Mouse (Mus musculus): ENCODE measurements around the gene Phf10. TPM values are rescaled to one million over a fixed set of nuclear protein-coding genes. Genes with fewer than 3 reads are reported as not detected.
"Not testable (repeated sequence)": the region's sequence is repeated elsewhere in the genome, so short reads cannot be mapped to it uniquely, and the experiment has no call there.

The Phf10 gene
- total RNA-seq, 1 experiment from 2014 or later: 74.1 TPM

DNA sequence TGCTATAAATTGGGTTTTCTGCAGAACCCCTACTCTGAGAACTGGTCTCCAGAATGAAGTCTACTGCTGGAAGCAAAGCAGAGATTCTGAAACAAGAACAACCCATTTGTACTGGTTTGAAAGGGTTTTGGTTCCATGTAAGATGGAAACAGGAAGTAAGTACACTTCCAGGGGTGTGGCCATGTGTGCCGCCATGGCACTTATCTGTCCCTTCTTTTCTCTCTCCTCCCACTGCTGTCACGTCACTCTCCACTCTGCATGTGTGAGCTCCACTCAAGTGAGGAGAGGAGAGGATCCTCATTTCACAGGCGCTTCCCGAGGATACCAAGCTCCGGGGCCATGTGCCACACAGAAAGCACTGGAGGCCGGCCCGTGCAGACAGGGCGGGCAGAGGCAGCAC, 7.6 kb downstream of the Phf10 start:
- ATAC-seq (replicated peaks in 1 of 2; ENCODE audit: insufficient read depth in 1 of 2, low FRiP score in 2 of 2, low TSS enrichment in 1 of 2, low read depth in 1 of 2, poor library complexity in 2 of 2, severe bottlenecking in 2 of 2): no peak

- ATAC-seq (replicated peaks in 1 of 2; ENCODE audit: insufficient read depth in 1 of 2, low FRiP score in 2 of 2, low TSS enrichment in 1 of 2, low read depth in 1 of 2, poor library complexity in 2 of 2, severe bottlenecking in 2 of 2): no peak
These were observed 11.8 kb downstream of the Phf10 start for GRCm38 (mm10) chr17:14949161-14949827.

DNA sequence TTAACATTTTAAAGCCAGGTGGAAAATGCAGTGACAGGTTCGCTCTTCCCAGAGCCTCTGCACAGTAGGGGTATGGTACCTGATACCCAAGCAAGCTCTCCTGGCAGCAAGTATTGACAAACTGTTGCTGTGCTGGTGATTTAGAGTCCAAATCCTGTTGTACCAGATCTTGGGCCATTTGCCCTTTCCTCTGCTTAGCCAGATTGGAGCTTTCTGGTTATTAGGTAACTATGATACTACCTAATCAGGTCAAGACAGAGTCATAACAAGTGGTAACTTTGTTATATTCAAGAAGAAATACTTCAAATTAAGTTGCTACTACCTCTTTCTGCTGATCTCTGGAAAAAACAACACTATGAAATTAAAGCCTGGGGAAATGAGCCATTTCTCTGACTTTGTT, 16.5 kb downstream of the Phf10 start:
- no peak for ATAC-seq (replicated peaks in 1 of 2; ENCODE audit: insufficient read depth in 1 of 2, low FRiP score in 2 of 2, low TSS enrichment in 1 of 2, low read depth in 1 of 2, poor library complexity in 2 of 2, severe bottlenecking in 2 of 2)

- ATAC-seq (replicated peaks in 1 of 2; ENCODE audit: insufficient read depth in 1 of 2, low FRiP score in 2 of 2, low TSS enrichment in 1 of 2, low read depth in 1 of 2, poor library complexity in 2 of 2, severe bottlenecking in 2 of 2): no peak
These were observed 17.4 kb downstream of the Phf10 start for GRCm38 (mm10) chr17:14943729-14944059.

- peak; percentile 97 for ATAC-seq (replicated peaks in 1 of 2; ENCODE audit: insufficient read depth in 1 of 2, low FRiP score in 2 of 2, low TSS enrichment in 1 of 2, low read depth in 1 of 2, poor library complexity in 2 of 2, severe bottlenecking in 2 of 2)
These were observed 17.9 kb downstream of the Phf10 start, which contains the start of the genes Wdr27 and 1600012H06Rik for GRCm38 (mm10) chr17:14943009-14943728. Gene Wdr27 (minus strand): TSS chr17:14943158. Gene 1600012H06Rik (plus strand): TSS chr17:14943184.

DNA sequence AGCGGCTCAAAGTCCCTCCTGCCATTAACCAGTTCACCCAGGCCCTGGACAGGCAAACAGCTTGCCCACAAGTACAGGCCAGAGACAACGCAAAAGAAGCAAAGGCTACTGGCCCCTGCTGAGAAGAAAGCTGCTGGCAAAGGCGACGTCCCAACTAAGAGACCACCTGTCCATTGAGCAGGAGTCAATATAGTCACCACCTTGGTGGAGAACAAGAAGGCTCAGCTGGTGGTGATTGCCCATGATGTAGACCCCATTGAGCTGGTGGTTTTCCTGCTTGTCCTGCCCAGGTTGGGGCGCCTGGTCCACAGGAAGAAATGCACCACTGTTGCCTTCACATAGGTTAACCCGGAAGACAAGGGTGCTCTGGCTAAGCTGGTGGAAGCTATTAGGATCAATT, 18.9 kb downstream of the Phf10 start:
- not testable (repeated sequence) for ATAC-seq (replicated peaks in 1 of 2; ENCODE audit: insufficient read depth in 1 of 2, low FRiP score in 2 of 2, low TSS enrichment in 1 of 2, low read depth in 1 of 2, poor library complexity in 2 of 2, severe bottlenecking in 2 of 2)

DNA sequence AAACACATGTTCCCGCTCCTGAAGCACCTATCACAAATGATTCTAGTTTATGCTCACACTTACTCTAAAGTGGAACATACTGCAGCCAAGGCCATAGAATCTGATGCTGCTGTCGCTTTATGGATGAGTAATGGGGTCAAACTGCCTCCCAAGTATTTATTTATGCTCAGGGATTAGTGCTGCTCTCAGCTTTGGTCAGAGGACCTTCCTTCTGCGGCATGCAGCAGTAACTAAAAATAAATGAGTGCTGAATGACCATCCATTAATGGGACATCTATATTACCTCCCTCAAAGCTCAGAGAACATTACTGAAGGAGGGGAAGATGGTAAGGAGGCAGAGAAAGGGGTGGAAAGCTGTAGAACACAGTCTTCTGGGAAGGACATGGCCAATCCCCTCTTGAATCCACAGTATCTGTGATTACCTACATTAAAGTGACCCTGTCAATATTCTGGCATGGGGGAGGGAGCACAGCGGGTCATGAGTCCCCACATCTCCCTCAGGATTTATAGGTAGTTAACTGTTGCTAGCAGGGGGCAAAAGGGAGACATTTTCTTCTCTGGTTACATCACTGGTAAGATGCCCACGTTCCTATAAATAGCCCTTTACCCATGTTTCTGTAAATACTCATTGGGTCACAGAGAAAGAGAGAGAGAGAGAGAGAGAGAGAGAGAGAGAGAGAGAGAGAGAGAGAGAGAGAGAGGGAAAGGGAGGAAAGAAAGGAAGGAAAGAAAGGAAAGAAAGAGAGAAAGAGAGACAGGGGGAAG, 25.1 kb downstream of the Phf10 start:
- ATAC-seq (replicated peaks in 1 of 2; ENCODE audit: insufficient read depth in 1 of 2, low FRiP score in 2 of 2, low TSS enrichment in 1 of 2, low read depth in 1 of 2, poor library complexity in 2 of 2, severe bottlenecking in 2 of 2): no peak

DNA sequence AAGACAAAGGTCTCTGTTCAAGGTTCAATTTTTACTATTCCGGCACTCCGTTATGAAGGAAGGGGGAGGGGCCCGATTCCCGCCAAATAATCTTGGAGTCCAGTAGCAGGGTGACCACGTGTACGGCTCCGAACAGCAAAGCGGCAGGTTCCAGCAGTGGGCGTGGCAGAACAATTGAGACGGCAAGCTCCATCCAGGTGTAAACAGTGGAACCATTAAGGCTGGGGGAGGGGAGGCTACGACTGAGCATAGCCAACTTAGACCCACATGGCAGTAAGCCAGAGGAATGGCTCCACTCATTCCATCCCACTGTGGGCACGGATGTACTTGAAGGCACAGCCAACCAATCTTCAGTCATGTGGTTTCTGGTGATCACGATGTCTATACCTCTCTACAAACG, 25.8 kb downstream of the Phf10 start:
- not testable (repeated sequence) for ATAC-seq (replicated peaks in 1 of 2; ENCODE audit: insufficient read depth in 1 of 2, low FRiP score in 2 of 2, low TSS enrichment in 1 of 2, low read depth in 1 of 2, poor library complexity in 2 of 2, severe bottlenecking in 2 of 2)

DNA sequence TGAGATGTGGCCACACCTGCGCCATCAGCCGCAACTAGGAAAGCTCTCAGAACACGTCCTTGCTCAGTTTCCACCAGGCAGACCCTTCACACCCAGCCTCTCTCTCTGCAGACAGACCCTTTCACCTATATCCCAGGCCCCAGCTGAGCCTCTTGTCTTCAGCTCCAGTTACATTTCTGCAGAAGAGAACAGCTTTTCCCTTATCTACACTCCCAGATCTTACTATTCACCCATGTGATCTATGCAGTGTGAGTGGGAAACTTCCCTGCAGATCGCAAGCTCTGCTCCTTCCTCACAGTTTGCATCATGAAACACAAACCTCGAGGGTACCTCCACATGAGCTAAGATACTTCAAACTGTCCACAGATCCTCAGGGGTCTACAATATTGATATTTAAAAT, 29.6 kb downstream of the Phf10 start:
- ATAC-seq (replicated peaks in 1 of 2; ENCODE audit: insufficient read depth in 1 of 2, low FRiP score in 2 of 2, low TSS enrichment in 1 of 2, low read depth in 1 of 2, poor library complexity in 2 of 2, severe bottlenecking in 2 of 2): no peak

- peak; percentile 94 to 97 for ATAC-seq (replicated peaks in 1 of 2; ENCODE audit: insufficient read depth in 1 of 2, low FRiP score in 2 of 2, low TSS enrichment in 1 of 2, low read depth in 1 of 2, poor library complexity in 2 of 2, severe bottlenecking in 2 of 2)
These were observed 30.4 kb downstream of the Phf10 start for GRCm38 (mm10) chr17:14930697-14931096.

- ATAC-seq (replicated peaks in 1 of 2; ENCODE audit: insufficient read depth in 1 of 2, low FRiP score in 2 of 2, low TSS enrichment in 1 of 2, low read depth in 1 of 2, poor library complexity in 2 of 2, severe bottlenecking in 2 of 2): no peak
These were observed 32.4 kb downstream of the Phf10 start for GRCm38 (mm10) chr17:14928631-14929030.

GRCm38 (mm10) chr17:14927644-14928218, 33.3 kb downstream of the Phf10 start:
- ATAC-seq (replicated peaks in 1 of 2; ENCODE audit: insufficient read depth in 1 of 2, low FRiP score in 2 of 2, low TSS enrichment in 1 of 2, low read depth in 1 of 2, poor library complexity in 2 of 2, severe bottlenecking in 2 of 2): no peak

DNA sequence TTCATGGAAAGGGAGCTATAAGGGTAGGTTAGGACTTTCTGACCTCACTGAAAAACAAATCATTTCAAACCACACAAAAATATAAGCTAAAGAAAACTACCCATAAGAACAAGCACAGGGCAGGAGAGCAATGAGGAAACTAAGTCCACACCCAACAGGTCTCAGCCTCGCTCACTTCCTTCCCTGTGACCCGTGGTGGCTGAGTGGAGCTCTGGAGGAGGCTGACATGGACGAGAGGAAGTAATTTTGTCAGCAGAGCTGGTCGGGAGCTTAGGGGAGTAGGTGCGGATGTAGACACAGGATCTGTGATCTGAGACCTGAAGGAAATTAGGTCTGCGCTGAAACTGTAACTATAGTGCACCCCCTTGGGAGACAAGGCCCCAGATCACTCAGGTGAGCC, 39.5 kb downstream of the Phf10 start:
- ATAC-seq (replicated peaks in 1 of 2; ENCODE audit: insufficient read depth in 1 of 2, low FRiP score in 2 of 2, low TSS enrichment in 1 of 2, low read depth in 1 of 2, poor library complexity in 2 of 2, severe bottlenecking in 2 of 2): peak; percentile 80 to 89

DNA sequence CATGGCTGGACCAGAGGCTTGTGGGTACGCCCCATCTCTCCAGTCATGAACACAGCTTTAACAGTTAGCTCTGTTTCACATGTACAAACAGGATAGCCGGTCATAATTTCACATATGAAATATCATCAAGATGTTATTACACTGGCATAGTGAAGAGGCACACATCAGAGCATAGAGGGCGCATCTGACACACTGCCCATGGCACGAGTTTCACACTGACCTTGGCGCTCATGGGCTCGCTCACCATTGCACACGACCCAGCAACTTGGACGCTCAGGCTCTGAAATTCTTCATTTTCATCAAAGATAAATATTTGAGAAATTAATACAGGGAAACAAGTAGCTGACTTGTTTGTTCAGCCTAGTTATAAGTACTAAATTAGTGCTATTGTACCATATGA, 43.2 kb downstream of the Phf10 start:
- no peak for ATAC-seq (replicated peaks in 1 of 2; ENCODE audit: insufficient read depth in 1 of 2, low FRiP score in 2 of 2, low TSS enrichment in 1 of 2, low read depth in 1 of 2, poor library complexity in 2 of 2, severe bottlenecking in 2 of 2)

DNA sequence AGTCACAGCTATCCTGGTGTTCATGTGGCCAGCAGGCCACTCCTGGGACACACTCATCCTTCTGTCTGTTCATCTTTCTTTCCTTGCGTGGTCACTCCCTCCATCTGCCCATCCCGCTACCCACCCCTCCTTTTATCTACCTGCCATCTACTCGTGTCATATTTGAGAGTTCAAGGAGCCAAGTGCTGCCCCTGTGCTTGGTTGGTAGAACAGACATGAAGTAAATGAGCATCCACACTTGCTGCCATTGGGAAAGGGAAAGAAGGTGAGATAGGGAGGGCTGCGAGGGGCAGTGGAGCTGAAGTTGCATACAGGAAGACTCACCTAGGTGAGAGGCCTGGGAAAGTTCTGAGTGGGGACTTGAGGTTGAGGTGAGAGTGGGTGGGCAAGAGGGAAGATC, 46.7 kb downstream of the Phf10 start:
- no peak for ATAC-seq (replicated peaks in 1 of 2; ENCODE audit: insufficient read depth in 1 of 2, low FRiP score in 2 of 2, low TSS enrichment in 1 of 2, low read depth in 1 of 2, poor library complexity in 2 of 2, severe bottlenecking in 2 of 2)

GRCm38 (mm10) chr17:14912981-14913380, 48.1 kb downstream of the Phf10 start:
- no peak for ATAC-seq (replicated peaks in 1 of 2; ENCODE audit: insufficient read depth in 1 of 2, low FRiP score in 2 of 2, low TSS enrichment in 1 of 2, low read depth in 1 of 2, poor library complexity in 2 of 2, severe bottlenecking in 2 of 2)

DNA sequence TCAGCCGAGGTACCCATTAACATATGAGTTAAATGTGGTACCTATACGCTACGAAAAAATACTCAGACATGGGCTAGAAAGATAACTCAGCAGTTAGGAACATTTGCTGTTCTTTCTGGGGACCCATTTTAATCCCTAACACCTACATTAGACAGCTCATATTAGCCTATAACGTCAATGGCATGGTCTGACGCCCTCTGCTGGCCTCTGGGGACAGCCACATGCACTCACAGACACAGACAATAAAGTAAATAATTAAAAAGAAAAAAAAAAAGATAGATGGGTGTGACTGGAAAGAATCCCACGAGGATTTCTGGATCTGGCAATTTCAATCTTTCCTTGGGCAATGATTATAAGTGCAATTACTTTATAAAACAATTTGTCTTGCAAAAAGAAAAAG, 48.7 kb downstream of the Phf10 start:
- no peak for ATAC-seq (replicated peaks in 1 of 2; ENCODE audit: insufficient read depth in 1 of 2, low FRiP score in 2 of 2, low TSS enrichment in 1 of 2, low read depth in 1 of 2, poor library complexity in 2 of 2, severe bottlenecking in 2 of 2)

- ATAC-seq (replicated peaks in 1 of 2; ENCODE audit: insufficient read depth in 1 of 2, low FRiP score in 2 of 2, low TSS enrichment in 1 of 2, low read depth in 1 of 2, poor library complexity in 2 of 2, severe bottlenecking in 2 of 2): no peak
These were observed 50.3 kb downstream of the Phf10 start for GRCm38 (mm10) chr17:14910771-14911170.
